Mouse (Mus musculus) MN1 (cell line): ENCODE results near the gene Mrpl34.

Experiments used
- DNase-seq: peaks from one replicate; pipeline ENCODE4 v3.0.0-alpha.2; 2016; ENCODE audit warnings: low spot score

Mrpl34 gene

GRCm38 (mm10) chr8:71469411-71469810 is 4.7 kb downstream of the Mrpl34 start:
- DNase-seq: peak; percentile 69

GRCm38 (mm10) chr8:71470146-71470912 is 5.6 kb downstream of the Mrpl34 start:
- no peak for DNase-seq

GRCm38 (mm10) chr8:71470913-71471255 is 6.1 kb downstream of the Mrpl34 start:
- DNase-seq: no peak

GRCm38 (mm10) chr8:71471861-71472260 is 7.1 kb downstream of the Mrpl34 start:
- no peak for DNase-seq

GRCm38 (mm10) chr8:71472601-71473386 is 8.0 kb downstream of the Mrpl34 start:
- no peak for DNase-seq

GRCm38 (mm10) chr8:71474344-71474743 is 9.6 kb downstream of the Mrpl34 start:
- no peak for DNase-seq

- DNase-seq: no peak
These were observed 10.3 kb downstream of the Mrpl34 start for GRCm38 (mm10) chr8:71474785-71475701.

GRCm38 (mm10) chr8:71475702-71476075 is 10.9 kb downstream of the Mrpl34 start:
- DNase-seq: no peak

- peak; percentile 87 for DNase-seq
These were observed 11.6 kb downstream of the Mrpl34 start for GRCm38 (mm10) chr8:71476099-71476940.

GRCm38 (mm10) chr8:71477196-71477845 is 12.6 kb downstream of the Mrpl34 start:
- no peak for DNase-seq

GRCm38 (mm10) chr8:71478943-71479342 is 14.2 kb downstream of the Mrpl34 start:
- DNase-seq: no peak

GRCm38 (mm10) chr8:71483932-71484331 is 19.2 kb downstream of the Mrpl34 start:
- no peak for DNase-seq

GRCm38 (mm10) chr8:71484736-71485135 is 20.0 kb downstream of the Mrpl34 start:
- no peak for DNase-seq

- DNase-seq: peak; percentile 93
These were observed 20.7 kb downstream of the Mrpl34 start, which contains the start of gene Ano8 for GRCm38 (mm10) chr8:71485142-71486135. Ano8 (minus strand) TSS chr8:71485963.

- no peak for DNase-seq
These were observed 21.4 kb downstream of the Mrpl34 start for GRCm38 (mm10) chr8:71486136-71486529.

- DNase-seq: peak; percentile 82
These were observed 23.1 kb downstream of the Mrpl34 start, which contains the start of gene Gtpbp3 for GRCm38 (mm10) chr8:71487691-71488445. Gtpbp3 (plus strand) TSS chr8:71488103.

- peak; percentile 98 for DNase-seq
These were observed 23.7 kb downstream of the Mrpl34 start for GRCm38 (mm10) chr8:71488454-71488853.

- DNase-seq: peak; percentile 94
These were observed 30.3 kb downstream of the Mrpl34 start for GRCm38 (mm10) chr8:71495039-71495438.

- DNase-seq: peak; percentile 53
These were observed 31.1 kb downstream of the Mrpl34 start for GRCm38 (mm10) chr8:71495811-71496210.
